Mouse (Mus musculus) urinary bladder, postnatal 14 days (tissue): ENCODE measurements around the gene Topbp1.

Experiments
- DNase-seq: peaks from one replicate; pipeline ENCODE4 v3.0.0; 2021; ENCODE audit warnings: low spot score

Topbp1 gene

GRCm38 (mm10) chr9:103304927-103305326 lies at the start of gene Topbp1, which contains the start of gene 1300017J02Rik:
Topbp1 (plus strand) TSS chr9:103305215.
1300017J02Rik (minus strand) TSS chr9:103305082.
- peak; percentile 93 for DNase-seq

- DNase-seq, result no peak
Observed at GRCm38 (mm10) chr9:103265778-103266177, 39.2 kb upstream of the Topbp1 start.

- DNase-seq, result no peak
Observed at GRCm38 (mm10) chr9:103271104-103271503, 33.9 kb upstream of the Topbp1 start.

DNA sequence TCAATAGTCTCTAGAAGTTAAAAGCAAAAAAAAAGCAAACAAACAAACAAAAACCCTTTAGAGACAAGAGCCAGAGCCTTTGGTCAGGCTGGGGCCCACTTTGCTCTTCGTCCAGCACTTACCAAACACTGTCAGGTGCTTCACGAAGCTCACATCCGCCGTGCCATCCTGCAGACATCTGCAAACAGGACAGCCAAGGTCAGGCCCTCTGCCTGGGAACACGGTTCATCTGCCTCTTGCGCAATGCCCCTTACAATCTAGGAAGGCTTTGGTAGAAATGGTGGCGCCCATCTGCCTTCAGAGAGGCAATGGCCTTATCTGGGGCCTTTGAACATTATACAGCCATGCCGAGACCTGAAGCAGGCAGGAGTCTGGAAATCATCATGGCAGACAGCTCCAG lies 30.2 kb upstream of the Topbp1 start:
- no peak for DNase-seq

DNA sequence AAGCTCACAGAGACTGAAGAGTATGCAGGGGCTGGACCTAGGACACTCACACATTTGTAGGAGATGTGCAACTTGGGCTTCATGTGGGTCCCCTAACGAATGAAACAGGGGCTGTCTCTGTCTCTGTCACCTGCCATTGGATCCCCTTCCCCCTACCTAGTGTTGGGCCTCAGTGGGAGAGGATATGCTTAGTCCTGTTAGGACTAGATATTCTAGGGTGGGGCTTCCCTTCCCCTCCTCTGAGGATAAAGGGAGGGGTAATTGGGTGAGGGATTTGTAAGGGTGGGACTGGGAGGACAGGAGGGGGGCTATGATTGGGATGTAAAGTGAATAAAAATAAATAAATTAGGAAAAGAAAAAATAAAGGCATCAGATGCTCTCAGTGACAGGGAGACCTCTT lies 29.3 kb upstream of the Topbp1 start:
- DNase-seq, result no peak

DNA sequence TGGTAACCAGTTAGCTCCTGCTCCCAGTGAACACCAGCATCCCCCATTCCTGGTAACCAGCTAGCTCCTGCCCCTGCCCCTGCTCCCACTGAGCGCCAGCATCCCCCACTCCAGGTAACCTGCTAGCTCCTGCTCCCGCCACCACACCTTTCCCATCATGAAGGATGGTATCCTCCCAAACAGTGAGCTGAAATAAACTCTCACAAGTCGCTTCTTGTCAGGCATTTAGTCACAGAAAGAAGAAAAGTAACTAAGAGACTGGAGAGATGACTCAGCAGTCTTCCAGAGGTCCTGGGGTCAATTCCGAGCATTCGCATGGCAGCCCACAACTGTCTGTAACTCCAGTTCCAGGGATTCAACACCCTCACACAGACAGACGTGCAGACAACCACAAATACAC lies 28.1 kb upstream of the Topbp1 start:
- no peak for DNase-seq

GRCm38 (mm10) chr9:103286396-103286795 lies 18.6 kb upstream of the Topbp1 start:
- peak; percentile 26 for DNase-seq

DNA sequence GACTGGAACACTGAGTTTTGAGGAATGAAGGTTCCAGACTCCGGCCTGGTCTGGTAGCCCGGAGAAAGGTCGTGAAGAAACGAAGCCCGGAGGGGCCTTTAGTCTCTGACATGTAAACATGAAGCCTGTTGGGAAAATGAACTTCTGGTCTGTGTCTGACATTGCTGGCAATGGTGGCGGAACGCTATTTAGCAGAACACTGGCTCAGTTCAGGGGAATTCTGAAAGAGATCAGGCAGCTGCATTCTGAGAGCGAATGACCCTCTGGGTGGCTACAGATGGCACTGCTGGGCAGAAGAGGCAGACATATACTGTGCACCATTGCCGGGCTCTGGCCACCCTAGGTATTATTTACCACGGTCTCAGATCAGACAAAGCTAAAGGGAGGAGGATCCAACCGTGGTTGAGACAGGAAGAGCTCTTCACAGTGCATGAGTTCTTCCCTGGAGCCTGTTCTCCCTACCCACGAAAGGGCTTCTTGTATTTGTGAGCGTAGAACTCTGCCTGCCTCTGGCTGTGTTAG lies 18.1 kb upstream of the Topbp1 start:
- no peak for DNase-seq

GRCm38 (mm10) chr9:103287840-103288488 lies 17.1 kb upstream of the Topbp1 start:
- DNase-seq, result no peak

DNA sequence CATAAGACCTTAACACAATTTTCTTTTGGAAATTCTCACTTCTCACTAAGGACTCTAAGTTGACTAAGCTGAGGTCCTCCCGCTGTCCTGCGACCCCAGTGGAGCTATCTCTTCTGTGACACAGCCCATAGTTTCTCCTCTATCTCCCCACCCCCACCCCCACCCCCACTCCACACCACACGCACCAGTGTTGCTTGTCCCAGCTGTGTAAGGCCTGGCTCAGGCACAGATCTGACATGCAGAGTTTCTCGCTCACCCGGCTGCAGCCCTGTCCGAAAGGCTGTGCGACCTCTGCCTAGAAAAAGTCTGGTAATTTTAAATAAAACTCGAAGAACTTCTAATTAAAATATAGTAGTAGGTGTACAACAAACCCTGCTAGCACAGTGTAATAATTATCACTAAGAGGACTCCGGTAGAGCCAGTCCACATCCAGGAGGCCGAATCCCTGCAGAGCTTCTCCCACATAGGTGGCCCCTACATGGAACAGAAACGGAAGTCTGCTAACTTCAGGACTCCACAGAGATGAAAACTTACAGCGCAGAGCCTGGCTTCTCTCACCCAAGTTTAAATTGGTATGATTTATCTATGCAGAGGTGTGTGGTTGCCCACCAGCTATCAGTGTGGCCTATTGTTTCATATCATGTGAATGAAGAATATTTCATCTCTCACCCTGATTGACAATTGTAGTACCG lies 16.4 kb upstream of the Topbp1 start:
- no peak for DNase-seq

DNA sequence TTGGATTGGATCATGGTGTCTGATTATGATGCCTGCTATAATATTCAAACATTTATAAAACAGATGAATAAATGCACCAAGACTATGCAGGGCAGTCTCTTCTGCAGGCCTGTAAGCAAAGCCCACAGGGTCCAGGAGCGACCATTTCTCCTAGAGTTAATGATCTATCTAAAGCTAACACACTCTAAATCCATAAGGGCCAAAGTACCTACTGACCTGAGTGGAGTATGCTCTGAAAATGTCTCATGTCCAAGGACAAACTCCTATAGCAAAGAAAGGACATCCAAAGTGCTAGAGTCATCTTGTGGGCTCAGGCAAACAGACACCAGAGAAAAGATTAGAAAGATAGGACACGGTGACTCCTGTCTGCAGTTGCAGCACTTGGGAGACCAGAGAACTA lies 10.5 kb upstream of the Topbp1 start:
- DNase-seq, result no peak

- DNase-seq, result no peak
Observed at GRCm38 (mm10) chr9:103301086-103301485, 3.9 kb upstream of the Topbp1 start.

DNA sequence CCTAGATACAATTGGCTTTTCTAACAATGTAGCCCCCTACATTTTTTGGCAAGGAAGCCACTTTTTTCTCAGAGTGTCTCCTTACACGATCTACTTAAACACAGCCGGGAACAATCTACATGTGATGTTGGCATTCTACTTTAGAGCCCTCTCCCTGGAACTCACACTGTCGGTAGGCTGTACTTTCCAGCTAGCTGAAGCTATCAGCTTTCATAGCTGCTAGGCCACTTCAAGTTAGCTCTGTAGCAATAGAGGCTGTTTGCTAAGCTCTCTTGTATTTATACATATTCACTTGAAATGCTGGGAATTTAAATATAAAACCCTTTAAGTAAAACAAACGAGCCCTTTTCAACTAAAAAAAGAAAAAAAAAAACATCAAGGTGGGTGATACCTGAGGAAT lies 2.8 kb upstream of the Topbp1 start:
- DNase-seq, result no peak

GRCm38 (mm10) chr9:103302666-103303065 lies 2.3 kb upstream of the Topbp1 start:
- DNase-seq, result peak; percentile 69

GRCm38 (mm10) chr9:103305332-103306041 lies 472 bp downstream of the Topbp1 start:
- no peak for DNase-seq

DNA sequence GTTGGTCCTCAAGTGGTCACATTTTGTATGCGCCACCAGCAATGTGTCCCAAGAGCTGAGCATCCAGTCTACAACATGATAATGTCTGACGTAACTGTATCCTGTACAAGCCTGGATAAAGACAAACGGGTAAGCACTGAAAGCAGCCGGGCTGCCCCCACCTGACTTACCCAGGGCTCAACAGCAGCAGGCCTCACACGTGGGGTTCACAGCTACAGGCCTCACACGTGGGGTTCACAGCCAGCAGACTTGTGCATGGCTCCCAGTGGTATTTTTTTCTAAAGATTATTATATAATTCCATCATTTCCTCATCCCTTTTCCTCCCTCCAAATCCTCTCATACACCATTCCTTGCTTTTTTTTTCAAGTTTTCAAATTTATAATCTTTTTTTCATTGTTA lies 4.8 kb downstream of the Topbp1 start:
- DNase-seq, result no peak

GRCm38 (mm10) chr9:103324678-103325077 lies 19.7 kb downstream of the Topbp1 start:
- no peak for DNase-seq

DNA sequence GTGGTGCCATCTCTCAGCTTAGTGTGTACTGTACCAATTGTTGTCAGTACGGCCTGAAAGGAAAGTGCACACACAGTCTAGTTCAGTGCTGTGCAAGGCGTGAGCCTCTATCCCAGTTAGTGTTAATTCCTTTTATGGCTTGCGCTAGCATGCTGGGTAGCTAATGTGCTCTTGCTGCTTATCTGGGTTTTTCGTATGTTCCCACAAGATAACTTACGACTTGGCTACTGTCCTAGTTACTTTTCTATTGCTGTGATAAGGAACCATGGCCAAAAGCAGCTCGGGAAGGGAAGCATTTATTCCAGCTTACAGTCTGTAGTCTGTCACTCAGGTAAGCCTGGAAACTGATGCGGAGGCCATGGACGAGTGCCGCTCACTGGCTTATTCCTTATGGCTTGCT lies 21.4 kb downstream of the Topbp1 start:
- no peak for DNase-seq

DNA sequence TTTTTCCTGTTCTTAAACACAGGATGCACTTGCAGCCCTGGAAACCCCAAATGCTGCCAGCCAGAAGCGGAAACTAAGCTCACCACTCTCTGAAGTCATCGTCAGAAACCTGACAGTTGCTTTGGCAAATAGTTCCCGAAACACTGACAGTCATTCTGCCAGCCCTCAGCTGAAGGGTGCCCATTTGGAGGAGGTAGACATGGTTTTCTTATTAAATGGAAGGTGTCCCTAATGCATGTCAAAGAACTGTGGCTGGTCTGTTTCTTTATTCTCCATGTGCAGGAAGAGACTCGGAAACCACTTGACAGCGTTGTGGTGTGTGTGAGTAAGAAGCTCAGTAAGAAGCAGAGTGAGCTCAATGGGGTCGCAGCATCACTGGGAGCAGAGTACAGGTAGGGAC lies 27.6 kb downstream of the Topbp1 start:
- no peak for DNase-seq

- no peak for DNase-seq
Observed at GRCm38 (mm10) chr9:103336912-103337311, 31.9 kb downstream of the Topbp1 start.

DNA sequence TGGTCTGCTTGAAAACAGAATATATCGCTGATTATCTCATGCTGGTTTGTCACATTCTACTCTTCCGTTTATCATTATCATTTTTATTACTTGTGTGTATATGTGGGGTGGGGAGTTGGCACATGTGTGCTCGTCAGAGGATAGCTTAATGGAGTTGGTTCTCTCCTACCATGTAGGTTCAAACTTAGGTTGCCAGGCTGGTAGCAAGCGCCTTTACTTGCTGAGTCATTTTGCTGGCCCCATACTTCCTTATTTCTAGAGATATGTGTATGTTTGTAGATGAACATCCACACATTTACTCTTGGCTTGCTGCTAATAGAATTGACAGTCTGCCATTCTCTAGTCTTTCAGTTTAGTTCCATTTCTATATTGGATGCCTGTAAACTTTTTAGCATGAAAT lies 42.0 kb downstream of the Topbp1 start:
- DNase-seq, result no peak

DNA sequence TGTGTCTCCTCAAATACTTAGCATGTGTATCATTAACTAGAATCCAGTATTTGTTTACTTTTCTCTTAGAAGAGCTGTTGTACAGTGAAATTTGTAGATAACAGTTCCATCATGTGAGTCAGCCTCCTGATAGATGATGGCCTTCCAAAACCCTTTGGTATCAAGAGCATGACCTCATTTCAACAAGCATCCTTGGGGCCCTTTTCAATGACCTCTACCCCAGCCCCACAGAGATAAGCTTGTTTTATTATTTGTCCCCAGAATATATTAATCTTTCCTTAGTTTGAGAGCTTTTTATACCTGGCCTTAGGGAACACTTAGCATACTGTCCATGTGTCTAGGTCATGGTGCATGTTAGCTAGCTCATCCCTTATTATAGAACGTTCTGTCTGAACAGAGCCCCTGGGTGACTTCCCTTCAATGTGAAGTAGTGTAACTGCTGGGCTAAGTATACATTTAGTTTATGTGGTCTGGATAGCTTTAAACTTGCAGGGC lies 43.0 kb downstream of the Topbp1 start:
- DNase-seq, result no peak

DNA sequence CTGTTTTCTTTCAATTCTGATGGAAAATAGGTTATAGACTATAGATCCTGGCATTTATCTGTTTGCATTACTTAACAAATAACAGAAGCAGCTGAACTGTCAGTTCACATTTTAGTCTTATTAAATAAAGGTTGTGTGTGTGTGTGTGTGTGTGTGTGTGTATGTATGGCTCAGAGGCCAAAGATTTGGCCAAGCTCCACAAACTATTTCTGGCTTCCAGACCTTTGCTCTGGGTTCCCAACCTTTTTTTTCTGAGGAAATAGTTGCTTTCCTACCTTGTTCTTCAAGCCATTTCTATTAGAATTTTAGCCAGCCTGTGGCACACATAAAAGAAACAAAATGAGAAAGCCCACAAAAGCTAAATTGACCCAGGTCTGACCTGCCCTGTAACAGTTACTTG lies 43.8 kb downstream of the Topbp1 start:
- no peak for DNase-seq
